Mouse (Mus musculus) hindbrain, embryonic 13.5 days (tissue): ENCODE measurements at regions not wholly inside any gene's neighbourhood (a gene's known extent, or its start where the extent isn't known, plus 50 kb on each side); places are given as distances from the start of the nearest gene placed in this dataset.

Experiments
- ATAC-seq: fragments of 200-750 bp; cut with Nextera tagmentation; 2 replicates; pipeline ENCODE4 v1.8.0; 2017; ENCODE audit warnings: moderate TSS enrichment; ENCODE audit not compliant: low FRiP score
- H3K27ac ChIP-seq: fragments of 300-500 bp; sonication (generic); 2 replicates; pipeline ENCODE4 v1.5.1; 2015; ENCODE audit warnings: inconsistent platforms, mild to moderate bottlenecking, moderate library complexity
- H3K27me3 ChIP-seq: fragments of 300-500 bp; sonication (generic); 2 replicates; pipeline ENCODE4 v1.6.1; 2015; ENCODE audit warnings: mild to moderate bottlenecking, inconsistent platforms
- H3K36me3 ChIP-seq: fragments of 300-500 bp; sonication (generic); 2 replicates; pipeline ENCODE4 v1.6.1; 2015; ENCODE audit warnings: mild to moderate bottlenecking, inconsistent platforms
- H3K4me1 ChIP-seq: fragments of 300-500 bp; sonication (generic); replicated peaks from 2 replicates; pipeline ENCODE4 v1.6.1; 2015; ENCODE audit warnings: inconsistent platforms
- H3K4me2 ChIP-seq: fragments of 300-500 bp; sonication (generic); 2 replicates; pipeline ENCODE4 v1.6.1; 2015; ENCODE audit warnings: inconsistent platforms, mild to moderate bottlenecking, moderate library complexity
- H3K4me3 ChIP-seq: fragments of 300-500 bp; sonication (generic); 2 replicates; pipeline ENCODE4 v1.5.1; 2015; ENCODE audit warnings: mild to moderate bottlenecking, inconsistent platforms
- H3K9ac ChIP-seq: fragments of 300-500 bp; sonication (generic); 2 replicates; pipeline ENCODE4 v1.6.1; 2015; ENCODE audit warnings: mild to moderate bottlenecking, inconsistent platforms
- H3K9me3 ChIP-seq: fragments of 300-500 bp; sonication (generic); 2 replicates; pipeline ENCODE4 v1.6.1; 2016; ENCODE audit warnings: inconsistent platforms
- WGBS: fragments of 180-500 bp; shearing (Covaris S2); methylation state at CpG from one replicate; pipeline ENCODE4 v1.1.7; 2015; 5-methylcytosine and 5-hydroxymethylcytosine counted together

GRCm38 (mm10) chr10:29921658-29922057 is 278.7 kb downstream of the Cenpw start:
- no peak overlapping the region for H3K27ac ChIP-seq
- H3K9me3 ChIP-seq: no peaks in the 10 kb centered on the region
- H3K4me3 ChIP-seq: no peak overlapping the region
- H3K27me3 ChIP-seq: no peaks in the 10 kb centered on the region
- no peak overlapping the region for H3K4me2 ChIP-seq
- H3K4me1 ChIP-seq: peaks cover 5% of the 10 kb centered on the region; the same call in 1 of the 2 replicates
- no peaks in the 10 kb centered on the region for H3K36me3 ChIP-seq
- ATAC-seq: no peak
- 44% methylated on average over 4 of the region's 4 CpGs for WGBS
- H3K9ac ChIP-seq: no peak overlapping the region

DNA sequence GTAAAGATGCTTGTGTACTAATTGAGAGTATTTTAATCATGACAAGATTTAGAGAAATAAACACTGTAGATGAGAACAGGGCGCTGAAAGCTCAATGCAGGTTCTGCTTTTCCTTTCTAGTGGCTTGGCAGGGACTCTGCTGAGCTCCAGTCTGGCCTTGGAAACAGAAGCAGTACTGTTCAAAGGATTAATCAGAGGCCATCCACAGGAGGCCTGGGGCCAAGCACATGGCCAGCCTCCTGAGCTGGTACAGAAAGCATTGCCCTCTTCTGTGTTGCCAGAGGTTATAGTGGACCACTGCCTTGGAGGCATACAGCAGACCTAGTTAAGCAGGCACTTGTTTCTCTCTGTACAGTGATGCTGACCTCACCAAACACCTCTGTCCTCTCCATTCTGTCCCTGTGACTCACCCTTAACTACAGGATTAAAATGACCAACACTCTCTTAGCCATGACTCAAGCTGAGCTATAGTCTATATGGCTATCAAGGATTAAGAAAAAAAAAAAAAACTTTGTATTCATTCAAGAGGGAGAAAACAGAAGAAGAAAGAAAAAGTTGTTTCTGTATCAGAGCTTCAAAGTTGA is 302.5 kb downstream of the Cenpw start:
- no peak overlapping the region for H3K4me2 ChIP-seq
- H3K9me3 ChIP-seq: no peaks in the 10 kb centered on the region
- H3K9ac ChIP-seq: no peak overlapping the region
- WGBS: 50% methylated on average over 1 of the region's 1 CpGs
- no peaks in the 10 kb centered on the region for H3K4me1 ChIP-seq
- no peak for ATAC-seq
- no peak overlapping the region for H3K27ac ChIP-seq
- H3K4me3 ChIP-seq: no peak overlapping the region
- no peaks in the 10 kb centered on the region for H3K36me3 ChIP-seq
- no peaks in the 10 kb centered on the region for H3K27me3 ChIP-seq

GRCm38 (mm10) chr10:29864566-29864965 is 328.9 kb upstream of the Rspo3 start:
- ATAC-seq: no peak
- H3K4me3 ChIP-seq: no peak overlapping the region
- H3K9me3 ChIP-seq: no peaks in the 10 kb centered on the region
- H3K36me3 ChIP-seq: no peaks in the 10 kb centered on the region
- no peaks in the 10 kb centered on the region for H3K27me3 ChIP-seq
- H3K9ac ChIP-seq: no peak overlapping the region
- H3K27ac ChIP-seq: no peak overlapping the region
- no peaks in the 10 kb centered on the region for H3K4me1 ChIP-seq
- no peak overlapping the region for H3K4me2 ChIP-seq

GRCm38 (mm10) chr10:29855749-29856313 is 320.2 kb upstream of the Rspo3 start:
- no peak overlapping the region for H3K4me3 ChIP-seq

GRCm38 (mm10) chr10:29852516-29852915 is 316.8 kb upstream of the Rspo3 start:
- Histone ChIP-seq H3K27ac (no peak overlapping the region), H3K4me2 (no peak overlapping the region), H3K4me1 (no peaks in the 10 kb centered on the region), H3K27me3 (no peaks in the 10 kb centered on the region), H3K36me3 (no peaks in the 10 kb centered on the region), H3K9me3 (no peaks in the 10 kb centered on the region), H3K9ac (no peak overlapping the region), H3K4me3 (no peak overlapping the region)
- ATAC-seq: no peak
- WGBS: 72% methylated on average over 2 of the region's 2 CpGs

More at GRCm38 (mm10) chr10:29855749-29856313, 320.2 kb upstream of the Rspo3 start:
- ATAC-seq: no peak
- Histone ChIP-seq H3K36me3 (no peaks in the 10 kb centered on the region), H3K4me2 (no peak overlapping the region), H3K4me1 (no peaks in the 10 kb centered on the region), H3K27me3 (no peaks in the 10 kb centered on the region), H3K9me3 (no peaks in the 10 kb centered on the region), H3K27ac (no peak overlapping the region), H3K9ac (no peak overlapping the region)
- 2% methylated on average over 2 of the region's 2 CpGs for WGBS

DNA sequence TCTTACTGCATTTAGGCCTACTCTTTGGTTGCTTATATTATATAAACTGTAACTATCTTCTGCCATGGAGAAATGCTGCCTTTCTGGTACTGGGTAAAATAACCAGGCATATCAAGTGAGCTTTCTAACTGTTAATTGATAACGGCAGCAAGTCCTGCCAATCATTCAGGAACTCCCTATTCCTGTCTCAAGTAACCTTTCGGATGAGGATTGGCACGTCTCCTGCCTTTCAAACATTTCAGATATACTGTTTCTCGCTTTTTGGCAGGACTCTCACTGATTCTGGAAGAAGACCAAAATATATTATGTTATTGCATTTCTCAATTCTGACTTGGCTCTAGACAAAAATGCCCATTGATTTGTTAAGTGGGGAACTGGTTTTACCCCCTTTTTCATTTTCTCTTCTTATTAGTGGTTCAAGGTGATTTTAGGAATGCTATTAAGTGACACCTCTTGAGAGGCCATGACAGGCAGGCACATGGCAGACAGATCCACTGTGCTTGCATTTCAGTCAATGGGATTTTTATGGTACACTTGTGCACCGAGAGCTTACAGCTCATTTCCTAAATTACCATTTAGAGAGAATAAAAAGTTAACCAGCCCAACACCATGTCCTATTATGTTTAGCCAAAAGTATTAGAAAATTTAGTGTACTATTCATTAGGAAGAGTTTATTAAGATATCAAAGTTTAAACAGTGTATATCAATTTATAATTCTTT is 289.4 kb upstream of the Rspo3 start:
- H3K9ac ChIP-seq: no peak overlapping the region
- no peaks in the 10 kb centered on the region for H3K36me3 ChIP-seq
- WGBS: 92% methylated on average over 5 of the region's 5 CpGs
- no peaks in the 10 kb centered on the region for H3K4me1 ChIP-seq
- H3K27me3 ChIP-seq: no peaks in the 10 kb centered on the region
- ATAC-seq: no peak
- no peak overlapping the region for H3K27ac ChIP-seq
- no peak overlapping the region for H3K4me3 ChIP-seq
- no peak overlapping the region for H3K4me2 ChIP-seq
- no peaks in the 10 kb centered on the region for H3K9me3 ChIP-seq

GRCm38 (mm10) chr10:29824413-29824812 is 288.7 kb upstream of the Rspo3 start:
- no peaks in the 10 kb centered on the region for H3K9me3 ChIP-seq
- no peak overlapping the region for H3K9ac ChIP-seq
- H3K4me2 ChIP-seq: no peak overlapping the region
- no peaks in the 10 kb centered on the region for H3K4me1 ChIP-seq
- no peak overlapping the region for H3K27ac ChIP-seq
- no peak for ATAC-seq
- H3K4me3 ChIP-seq: no peak overlapping the region
- no peaks in the 10 kb centered on the region for H3K27me3 ChIP-seq
- no peaks in the 10 kb centered on the region for H3K36me3 ChIP-seq

- Histone ChIP-seq H3K36me3 (no peaks in the 10 kb centered on the region), H3K27me3 (no peaks in the 10 kb centered on the region), H3K4me1 (no peaks in the 10 kb centered on the region), H3K27ac (no peak overlapping the region), H3K9me3 (no peaks in the 10 kb centered on the region), H3K4me2 (no peak overlapping the region), H3K4me3 (no peak overlapping the region), H3K9ac (no peak overlapping the region)
- WGBS: 91% methylated on average over 2 of the region's 2 CpGs
- no peak for ATAC-seq
Observed at GRCm38 (mm10) chr10:29823177-29823576, 287.5 kb upstream of the Rspo3 start.

- ATAC-seq: no peak
- H3K4me1 ChIP-seq: no peaks in the 10 kb centered on the region
- no peak overlapping the region for H3K9ac ChIP-seq
- no peak overlapping the region for H3K4me3 ChIP-seq
- no peak overlapping the region for H3K4me2 ChIP-seq
- no peak overlapping the region for H3K27ac ChIP-seq
- 47% methylated on average over 6 of the region's 6 CpGs for WGBS
- no peaks in the 10 kb centered on the region for H3K27me3 ChIP-seq
- H3K9me3 ChIP-seq: no peaks in the 10 kb centered on the region
- H3K36me3 ChIP-seq: no peaks in the 10 kb centered on the region
Observed at GRCm38 (mm10) chr10:29803915-29804545, 268.4 kb upstream of the Rspo3 start.

DNA sequence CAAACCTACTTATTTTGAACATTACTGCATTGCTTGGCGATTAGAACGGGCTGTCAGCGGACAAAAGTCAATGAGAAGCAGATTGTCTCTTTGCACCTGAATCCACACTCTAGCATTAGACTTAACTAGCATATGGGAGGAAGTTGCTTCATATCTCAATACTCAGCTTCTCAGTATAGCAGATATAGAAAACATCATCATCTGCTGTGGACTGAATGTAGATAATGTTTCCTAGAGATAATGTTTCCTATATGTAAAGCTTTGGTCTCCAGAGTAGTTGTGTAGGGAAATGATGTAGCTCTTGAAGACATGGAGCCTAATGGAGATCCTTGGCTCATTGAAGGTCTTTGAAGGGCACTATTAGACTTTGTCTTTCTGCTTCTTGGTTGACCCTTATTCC is 267.0 kb upstream of the Rspo3 start:
- H3K27me3 ChIP-seq: no peaks in the 10 kb centered on the region

DNA sequence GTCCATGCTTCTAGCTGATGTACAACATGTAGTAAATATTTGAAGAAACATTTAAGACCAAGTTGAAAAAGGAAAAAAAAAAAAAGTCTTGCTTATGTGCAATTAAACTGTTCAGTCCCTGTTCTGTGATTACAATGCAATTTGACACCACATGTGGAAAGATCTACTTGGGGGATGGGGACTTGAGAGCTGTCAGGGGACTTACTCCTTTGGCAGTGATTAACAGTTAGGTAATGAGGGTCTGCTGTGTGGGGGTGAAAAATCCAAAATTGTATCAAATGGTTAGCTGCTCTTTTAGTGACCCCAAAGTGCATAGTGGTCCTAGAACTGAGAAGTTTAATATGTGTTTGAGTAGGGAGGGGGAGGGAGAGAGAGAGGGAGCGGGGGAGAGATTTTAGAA is 259.0 kb upstream of the Rspo3 start:
- H3K4me3 ChIP-seq: no peak overlapping the region
- no peak overlapping the region for H3K4me2 ChIP-seq
- no peaks in the 10 kb centered on the region for H3K9me3 ChIP-seq
- H3K36me3 ChIP-seq: no peaks in the 10 kb centered on the region
- H3K4me1 ChIP-seq: no peaks in the 10 kb centered on the region
- H3K27ac ChIP-seq: no peak overlapping the region
- no peaks in the 10 kb centered on the region for H3K27me3 ChIP-seq
- ATAC-seq: no peak
- no peak overlapping the region for H3K9ac ChIP-seq
- WGBS: 91% methylated on average over 1 of the region's 1 CpGs

More for the DNA sequence above, 267.0 kb upstream of the Rspo3 start:
- Histone ChIP-seq H3K4me3 (no peak overlapping the region), H3K9me3 (no peaks in the 10 kb centered on the region), H3K4me1 (no peaks in the 10 kb centered on the region), H3K27ac (no peak overlapping the region), H3K4me2 (no peak overlapping the region), H3K36me3 (no peaks in the 10 kb centered on the region), H3K9ac (no peak overlapping the region)
- WGBS: 95% methylated on average over 3 of the region's 3 CpGs
- ATAC-seq: no peak

- no peak overlapping the region for H3K9ac ChIP-seq
- H3K9me3 ChIP-seq: no peaks in the 10 kb centered on the region
- no peaks in the 10 kb centered on the region for H3K27me3 ChIP-seq
- H3K4me3 ChIP-seq: no peak overlapping the region
- ATAC-seq: peak; percentile 54; the same call in 1 of the 2 replicates
- H3K4me2 ChIP-seq: no peak overlapping the region
- WGBS: 69% methylated on average over 2 of the region's 2 CpGs
- no peaks in the 10 kb centered on the region for H3K4me1 ChIP-seq
- no peak overlapping the region for H3K27ac ChIP-seq
- H3K36me3 ChIP-seq: no peaks in the 10 kb centered on the region
Observed at GRCm38 (mm10) chr10:29786220-29786810, 250.6 kb upstream of the Rspo3 start.
